Mouse (Mus musculus) CD4-positive, CD25-positive, alpha-beta regulatory T cell, adult 4 months (primary cell): ENCODE results near the gene Hmgb3. TPM values are rescaled to one million over a fixed set of nuclear protein-coding genes. Genes with fewer than 3 reads are reported as not detected.
A peak's percentile ranks its signal among the peaks of the same experiment; 100 is the strongest.

ENCODE experiments used
- ATAC-seq: one replicate; pipeline ENCODE4 v1.8.0; 2017
- polyA plus RNA-seq, 2 experiments: library from polyadenylated mRNA; unstranded; fragments of 100-300 nt; shearing (Covaris generic); gene quantifications; one replicate each; pipeline ENCODE4 v1.2.1; 2017

Hmgb3 gene
- polyA plus RNA-seq, 2 experiments from 2014 or later: 22.3 to 38.7 TPM

- peak; percentile 75 for ATAC-seq
Measured at GRCm38 (mm10) chrX:71601052-71601611, 45.4 kb downstream of the Hmgb3 start.

Other genes with a start within 250 kb of the Hmgb3 start
- 1 to 10 TPM; 4.1 to 9.1 TPM for gene Mtmr1, start 191.2 kb upstream of the Hmgb3 start, polyA plus RNA-seq
- gene Cd99l2, start 63.1 kb upstream of the Hmgb3 start, polyA plus RNA-seq: 10 to 100 TPM; 20.0 to 23.7 TPM
- gene Gpr50, start 107.7 kb downstream of the Hmgb3 start, polyA plus RNA-seq: not detected